11 mouse cellular contexts compared by ENCODE assay signal in genomic region chr6:55398869-55399628, GRCm38 (mm10). TPM values are rescaled to one million over a fixed set of nuclear protein-coding genes. Genes with fewer than 3 reads are reported as not detected.
DNase-seq lines count a peak whose midpoint lies in the region; ATAC-seq and TF ChIP-seq lines count a peak whose summit lies in the region.
"Had no signal": no experiment of that assay in that cellular context is flagged by ENCODE, and none has a peak within 500 bp of the region (broad histone marks: within the 10 kb centered on the region; RNA-seq: fewer than 3 reads in every experiment).

No protein-coding gene starts in this region.

- WGBS in forebrain, postnatal 0 days = 58% methylated on average over 9 of the region's 9 CpGs

- peak; percentile 64 for ATAC-seq in forebrain, postnatal 0 days

- H3K4me1 ChIP-seq in forebrain, postnatal 0 days (ENCODE audit: insufficient read depth) = peaks cover 33% of the 10 kb centered on the region

- H3K9ac ChIP-seq in forebrain, postnatal 0 days = no peak overlapping the region
- H3K9ac ChIP-seq: limb, embryonic 12.5 days; lung, embryonic 15.5 days had no signal

- no peaks in the 10 kb centered on the region for H3K27me3 ChIP-seq in forebrain, postnatal 0 days (ENCODE audit: insufficient read depth, low read length)
- H3K27me3 ChIP-seq: lung, embryonic 15.5 days had no signal

- DNase-seq in gastrocnemius, adult 2 months = peak; percentile 13
- DNase-seq in gastrocnemius, postnatal 14 days = no peak
- DNase-seq in left cerebral cortex, adult 9 months (ENCODE audit: low spot score in 2 of 2) = peak; percentile 55 to 80
- DNase-seq in left cerebral cortex, postnatal 36 days (ENCODE audit: low spot score in 2 of 2) = no peak
- DNase-seq in cerebellum, adult 9-11 months = peak; percentile 52
- peak; percentile 54 for DNase-seq in forebrain, postnatal 0 days
- DNase-seq in lung, postnatal 4 days = no peak

- no peak for TF ChIP-seq CTCF in gastrocnemius, adult 2 months (IDR thresholded peaks at IDR 0.05)
- TF ChIP-seq CTCF in forebrain, postnatal 0 days (IDR thresholded peaks at IDR 0.05; ENCODE audit: low read depth) = no peak

- no peaks in the 10 kb centered on the region for H3K36me3 ChIP-seq in forebrain, postnatal 0 days (ENCODE audit: insufficient read depth)
- H3K36me3 ChIP-seq: limb, embryonic 12.5 days; lung, embryonic 15.5 days had no signal

- intact Hi-C loops in gastrocnemius, adult 2 months (cut with DNase I) = no loop called here
- intact Hi-C loops in gastrocnemius, postnatal 14 days (cut with DNase I; ENCODE audit: low total_unique reads) = no loop called here
- intact Hi-C loops in left cerebral cortex, postnatal 36 days (cut with DNase I) = no loop called here

- no peak overlapping the region for H3K4me3 ChIP-seq in gastrocnemius, adult 2 months
- no peak overlapping the region for H3K4me3 ChIP-seq in forebrain, postnatal 0 days (ENCODE audit: low read depth, low read length)
- H3K4me3 ChIP-seq: limb, embryonic 12.5 days; lung, embryonic 15.5 days had no signal

- H3K27ac ChIP-seq in gastrocnemius, adult 2 months = no peak overlapping the region
- peak overlapping the region; percentile 29; the same call in 1 of the 2 replicates for H3K27ac ChIP-seq in forebrain, postnatal 0 days (ENCODE audit: low read depth, low read length)
- H3K27ac ChIP-seq: limb, embryonic 12.5 days; lung, embryonic 15.5 days had no signal

- H3K4me2 ChIP-seq in forebrain, postnatal 0 days (ENCODE audit: low read depth) = no peak overlapping the region
- H3K4me2 ChIP-seq: limb, embryonic 12.5 days; lung, embryonic 15.5 days had no signal

- no peaks in the 10 kb centered on the region for H3K9me3 ChIP-seq in forebrain, postnatal 0 days (ENCODE audit: low read length)
- H3K9me3 ChIP-seq: limb, embryonic 12.5 days; lung, embryonic 15.5 days had no signal

RNA-seq across cellular contexts. Expression of gene Ghrhr, which starts 23.0 kb away (rescaled TPM):
- total RNA-seq in gastrocnemius, adult 2 months (2021) = not detected
- total RNA-seq in gastrocnemius, postnatal 14 days (2021) = not detected
- not detected for total RNA-seq in left cerebral cortex, postnatal 36 days (2021)
- total RNA-seq in forebrain, postnatal 0 days (2014; rRNA removed) = not detected in 2 replicates
- not detected in 2 replicates for polyA plus RNA-seq in forebrain, postnatal 0 days (2015; fragmentation: Nextera tagmentation; extraction: Ambion mirVana)
- total RNA-seq: gastrocnemius, postnatal 10 days had no signal
- polyA plus RNA-seq: heart, embryonic 16.5 days; limb, embryonic 12.5 days had no signal

RNA-seq across cellular contexts. Expression of gene Adcyap1r1, which starts 52.7 kb away (rescaled TPM):
- under 1 TPM; 0.87 to 0.92 TPM for total RNA-seq in gastrocnemius, adult 2 months (2021)
- total RNA-seq in gastrocnemius, postnatal 14 days (2021) = 1 to 10 TPM; 2.7 to 4.0 TPM
- total RNA-seq in left cerebral cortex, postnatal 36 days (2021) = 100 to 1,000 TPM; 110 to 124 TPM
- 91.8 and 120 TPM in 2 replicates for total RNA-seq in forebrain, postnatal 0 days (2014; rRNA removed)
- 30.3 and 43.4 TPM in 2 replicates for polyA plus RNA-seq in forebrain, postnatal 0 days (2015; fragmentation: Nextera tagmentation; extraction: Ambion mirVana)

Comparison
In these comparisons a context has a peak if more than half of its experiments do, and no peak if none do; other contexts are left out.
1. DNase-seq: peak in gastrocnemius, adult 2 months (single experiment), left cerebral cortex, adult 9 months (2 of 2), cerebellum, adult 9-11 months (single experiment) and forebrain, postnatal 0 days (single experiment); none in gastrocnemius, postnatal 14 days (single experiment), left cerebral cortex, postnatal 36 days (0 of 2) and lung, postnatal 4 days (0 of 2).
2. RNA of gene Adcyap1r1, which starts 52.7 kb away (total RNA-seq): 110 to 124 TPM in left cerebral cortex, postnatal 36 days and 91.8 to 120 TPM in forebrain, postnatal 0 days; 2.7 to 4.0 TPM in gastrocnemius, postnatal 14 days and 0.87 to 0.92 TPM in gastrocnemius, adult 2 months; every median in the first group is over 10 times any median in the second.